Mouse (Mus musculus) cerebellum, adult 8-10 months (tissue): ENCODE measurements around the gene Hoxa11.

Experiments used
- DNase-seq: peaks from one replicate; pipeline ENCODE4 v3.0.0; 2022

Gene Hoxa11

GRCm38 (mm10) chr6:52246403-52246803 lies 793 bp upstream of the Hoxa11 start:
- DNase-seq = no peak

GRCm38 (mm10) chr6:52245040-52245756 lies 412 bp downstream of the Hoxa11 start:
- DNase-seq = no peak

- no peak for DNase-seq
Measured at GRCm38 (mm10) chr6:52244471-52245039, 1.1 kb downstream of the Hoxa11 start.

- no peak for DNase-seq
Measured at GRCm38 (mm10) chr6:52243681-52244121, 1.9 kb downstream of the Hoxa11 start.

- no peak for DNase-seq
Measured at GRCm38 (mm10) chr6:52242801-52243332, 2.7 kb downstream of the Hoxa11 start.

GRCm38 (mm10) chr6:52241001-52241621 lies 4.5 kb downstream of the Hoxa11 start:
- DNase-seq = no peak

GRCm38 (mm10) chr6:52240389-52241000 lies 5.1 kb downstream of the Hoxa11 start, which contains the start of gene Hoxa10:
Gene Hoxa10, minus strand, starts transcription at chr6:52240854.
- no peak for DNase-seq

- DNase-seq = no peak
Measured at GRCm38 (mm10) chr6:52239625-52240388, 5.8 kb downstream of the Hoxa11 start.

- DNase-seq = no peak
Measured at GRCm38 (mm10) chr6:52238976-52239375, 6.6 kb downstream of the Hoxa11 start.

- DNase-seq = no peak
Measured at GRCm38 (mm10) chr6:52238155-52238545, 7.5 kb downstream of the Hoxa11 start.

GRCm38 (mm10) chr6:52237346-52238154 lies 8.1 kb downstream of the Hoxa11 start:
- no peak for DNase-seq

- no peak for DNase-seq
Measured at GRCm38 (mm10) chr6:52236806-52237205, 8.8 kb downstream of the Hoxa11 start.

- DNase-seq = no peak
Measured at GRCm38 (mm10) chr6:52235866-52236265, 9.7 kb downstream of the Hoxa11 start.

- DNase-seq = no peak
Measured at GRCm38 (mm10) chr6:52235267-52235666, 10.3 kb downstream of the Hoxa11 start.

GRCm38 (mm10) chr6:52234428-52235140 lies 11.0 kb downstream of the Hoxa11 start:
- no peak for DNase-seq

GRCm38 (mm10) chr6:52233546-52234427 lies 11.8 kb downstream of the Hoxa11 start:
- DNase-seq = no peak

- DNase-seq = no peak
Measured at GRCm38 (mm10) chr6:52232984-52233545, 12.5 kb downstream of the Hoxa11 start.

GRCm38 (mm10) chr6:52232568-52232965 lies 13.0 kb downstream of the Hoxa11 start:
- DNase-seq = no peak

GRCm38 (mm10) chr6:52231885-52232567 lies 13.6 kb downstream of the Hoxa11 start:
- DNase-seq = no peak
